Mouse (Mus musculus) liver, embryonic 14.5 days (tissue): ENCODE results near the gene Mybpc3. TPM values are rescaled to one million over a fixed set of nuclear protein-coding genes. Genes with fewer than 3 reads are reported as not detected.

Source experiments
- ATAC-seq: fragments of 200-750 bp; cut with Nextera tagmentation; 2 replicates; pipeline ENCODE4 v1.8.0; 2017; ENCODE audit warnings: moderate number of reproducible peaks, mild to moderate bottlenecking, moderate library complexity; ENCODE audit not compliant: insufficient read depth
- DNase-seq, 3 experiments: peaks; one replicate each; pipeline ENCODE4 v3.0.0-alpha.2; 2012 to 2013; ENCODE audit warnings: low read depth in 3 of 3, low spot score in 3 of 3
- H3K27ac ChIP-seq: fragments of 300-500 bp; sonication (generic); 2 replicates; pipeline ENCODE4 v1.5.1; 2014; ENCODE audit warnings: moderate library complexity, mild to moderate bottlenecking, control low read depth, inconsistent platforms
- H3K27me3 ChIP-seq: fragments of 300-500 bp; sonication (generic); 2 replicates; pipeline ENCODE4 v1.6.1; 2014; ENCODE audit warnings: mild to moderate bottlenecking, low read length, moderate library complexity; ENCODE audit not compliant: control insufficient read depth, insufficient read depth
- H3K36me3 ChIP-seq: fragments of 300-500 bp; sonication (generic); replicated peaks from 2 replicates; pipeline ENCODE4 v1.6.1; 2014; ENCODE audit warnings: low read depth; ENCODE audit not compliant: control insufficient read depth, insufficient read depth
- H3K4me1 ChIP-seq, 2 experiments: fragments of 200-500 bp in 1 of 2; fragments of 300-500 bp in 1 of 2; sonication (generic) in 1 of 2; replicated peaks; 2 replicates each; pipeline ENCODE4 v1.6.1; 2012 to 2014; ENCODE audit warnings: antibody characterized with exemption in 1 of 2, inconsistent platforms in 1 of 2, low read length in 1 of 2; ENCODE audit not compliant: control insufficient read depth in 2 of 2, insufficient read depth in 2 of 2
- H3K4me2 ChIP-seq: fragments of 300-500 bp; sonication (generic); 2 replicates; pipeline ENCODE4 v1.6.1; 2014; ENCODE audit warnings: low read depth, mild to moderate bottlenecking, control low read depth, moderate library complexity
- H3K4me3 ChIP-seq, 2 experiments: fragments of 200-500 bp in 1 of 2; fragments of 300-500 bp in 1 of 2; sonication (generic) in 1 of 2; 2 replicates each; pipeline ENCODE4 v1.5.1; 2012 to 2014; ENCODE audit warnings: low read depth in 2 of 2, low read length in 2 of 2, mild to moderate bottlenecking in 2 of 2, control low read depth in 1 of 2, inconsistent platforms in 1 of 2, moderate library complexity in 1 of 2; ENCODE audit not compliant: insufficient read depth in 1 of 2
- H3K9ac ChIP-seq: fragments of 300-500 bp; sonication (generic); replicated peaks from 2 replicates; pipeline ENCODE4 v1.6.1; 2014; ENCODE audit warnings: mild to moderate bottlenecking, control low read depth, moderate library complexity
- H3K9me3 ChIP-seq: fragments of 300-500 bp; sonication (generic); 2 replicates; pipeline ENCODE4 v1.6.1; 2016; ENCODE audit warnings: low read length, mixed read lengths; ENCODE audit not compliant: control insufficient read depth
- CTCF ChIP-seq: IDR thresholded peaks from 2 replicates; pipeline ENCODE4 v1.5.1; 2016; ENCODE audit warnings: antibody characterized with exemption, low read depth, control low read depth
- EP300 ChIP-seq: IDR thresholded peaks from 2 replicates; pipeline ENCODE4 v1.6.1; 2016; ENCODE audit warnings: antibody characterized with exemption, low read depth
- WGBS: fragments of 180-500 bp; shearing (Covaris S2); extraction: QIAGEN DNeasy Blood & Tissue Kit; methylation state at CpG from one replicate; pipeline ENCODE4 v1.1.7; 2014; ENCODE audit not compliant: insufficient replicate concordance; 5-methylcytosine and 5-hydroxymethylcytosine counted together
- polyA plus RNA-seq, 2 experiments: library from polyadenylated mRNA; depleted of rRNA in 1 of 2; stranded (reverse) in 1 of 2; unstranded in 1 of 2; fragments of >200 nt; fragmentation: Nextera tagmentation in 1 of 2; extraction: Ambion mirVana in 1 of 2; gene quantifications; 2 replicates each; pipeline versions ENCODE4 v1.2.1 to v1.2.3; 2012 to 2014

Mybpc3 gene
- polyA plus RNA-seq, 2 experiments = 0.04 TPM; not detected in 1

- TF ChIP-seq CTCF = no peak
- peak; percentile 37; the same call in 1 of the 2 replicates for TF ChIP-seq EP300
- H3K27me3 ChIP-seq = no peaks in the 10 kb centered on the region
- H3K4me2 ChIP-seq = peak overlapping the region; percentile 28
- H3K4me1 ChIP-seq = peaks cover 13 to 21% of the 10 kb centered on the region in 2 experiments
- DNase-seq (no peak), ATAC-seq (peak; percentile 56)
- H3K4me3 ChIP-seq = no peak overlapping the region
- no peak overlapping the region for H3K27ac ChIP-seq
- WGBS = 40% methylated on average over 6 of the region's 6 CpGs
- H3K9ac ChIP-seq = peak overlapping the region; percentile 18
- no peaks in the 10 kb centered on the region for H3K36me3 ChIP-seq
- H3K9me3 ChIP-seq = no peaks in the 10 kb centered on the region
Observed at GRCm38 (mm10) chr2:91113852-91114251, 4.1 kb upstream of the Mybpc3 start.

- Histone ChIP-seq H3K27ac (no peak overlapping the region), H3K4me1 (peaks cover 13 to 21% of the 10 kb centered on the region in 2 experiments), H3K4me2 (peak overlapping the region; percentile 38), H3K36me3 (no peaks in the 10 kb centered on the region), H3K27me3 (no peaks in the 10 kb centered on the region), H3K9me3 (no peaks in the 10 kb centered on the region), H3K9ac (no peak overlapping the region), H3K4me3 (peak overlapping the region in 1 of 2 experiments; percentile 4; a peak in 1 of 4 replicates)
- ATAC-seq (peak; percentile 51), DNase-seq (peak; percentile 63 to 67 (median 63))
- WGBS = 63% methylated on average over 42 of the region's 42 CpGs
- TF ChIP-seq EP300 (no peak), CTCF (peak; percentile 99)
Observed at GRCm38 (mm10) chr2:91114781-91115577, 3.0 kb upstream of the Mybpc3 start.

- ATAC-seq (no peak), DNase-seq (no peak)
- no peak for TF ChIP-seq EP300
- TF ChIP-seq CTCF = no peak
- Histone ChIP-seq H3K36me3 (no peaks in the 10 kb centered on the region), H3K4me2 (peak overlapping the region; percentile 38), H3K4me3 (peak overlapping the region in 1 of 2 experiments; percentile 4; a peak in 1 of 4 replicates), H3K9ac (no peak overlapping the region), H3K27me3 (no peaks in the 10 kb centered on the region), H3K9me3 (no peaks in the 10 kb centered on the region), H3K27ac (no peak overlapping the region), H3K4me1 (peaks cover 13 to 21% of the 10 kb centered on the region in 2 experiments)
- 76% methylated on average over 12 of the region's 12 CpGs for WGBS
Observed at GRCm38 (mm10) chr2:91115578-91115970, 2.4 kb upstream of the Mybpc3 start.

- H3K4me3 ChIP-seq = no peak overlapping the region
- ATAC-seq (no peak), DNase-seq (no peak)
- H3K4me1 ChIP-seq = peaks cover 13 to 21% of the 10 kb centered on the region in 2 experiments
- no peak overlapping the region for H3K27ac ChIP-seq
- TF ChIP-seq EP300 (no peak), CTCF (no peak)
- H3K27me3 ChIP-seq = no peaks in the 10 kb centered on the region
- 68% methylated on average over 5 of the region's 5 CpGs for WGBS
- H3K9ac ChIP-seq = no peak overlapping the region
- H3K36me3 ChIP-seq = no peaks in the 10 kb centered on the region
- H3K9me3 ChIP-seq = no peaks in the 10 kb centered on the region
- H3K4me2 ChIP-seq = no peak overlapping the region
Observed at GRCm38 (mm10) chr2:91116842-91117241, 1.1 kb upstream of the Mybpc3 start.

GRCm38 (mm10) chr2:91118647-91119046, 703 bp downstream of the Mybpc3 start:
- TF ChIP-seq CTCF = no peak
- TF ChIP-seq EP300 = no peak
- no peak for ATAC-seq
- H3K27ac ChIP-seq = no peak overlapping the region

More at GRCm38 (mm10) chr2:91118647-91119046, 703 bp downstream of the Mybpc3 start:
- Histone ChIP-seq H3K9ac (no peak overlapping the region), H3K4me2 (no peak overlapping the region), H3K4me1 (peaks cover 5 to 10% of the 10 kb centered on the region in 2 experiments), H3K36me3 (no peaks in the 10 kb centered on the region), H3K9me3 (no peaks in the 10 kb centered on the region), H3K27me3 (no peaks in the 10 kb centered on the region), H3K4me3 (no peak overlapping the region)
- DNase-seq = no peak
- 46% methylated on average over 1 of the region's 1 CpGs for WGBS
